Mouse (Mus musculus): ENCODE measurements around the gene Cd37. TPM values are rescaled to one million over a fixed set of nuclear protein-coding genes. Genes with fewer than 3 reads are reported as not detected.

The Cd37 gene
- polyA plus RNA-seq, 1 experiment: 243 TPM

DNA sequence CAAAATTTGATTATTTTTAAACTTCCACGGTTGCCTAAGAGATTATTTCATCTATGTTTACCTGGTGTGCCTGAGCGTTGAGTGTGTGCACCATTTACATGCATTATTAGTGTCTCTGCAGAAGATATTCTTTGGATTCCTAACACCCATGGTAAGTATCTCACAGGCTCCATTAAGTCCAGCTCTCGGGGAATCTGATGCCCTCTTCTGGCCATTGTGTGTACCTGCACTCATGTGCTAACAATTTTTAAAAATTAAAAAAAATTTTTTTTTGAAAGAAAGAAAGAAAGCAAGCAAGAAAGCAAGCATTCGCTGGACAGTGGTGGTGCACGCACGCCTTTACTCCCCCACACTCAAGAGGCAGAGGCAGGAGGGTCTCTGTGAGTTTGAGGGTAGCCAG, 30.7 kb downstream of the Cd37 start:
- TF ChIP-seq POLR2A (IDR thresholded peaks at IDR 0.05; ENCODE audit: borderline replicate concordance, low read depth, low read length): no peak
- TF ChIP-seq CTCF (IDR thresholded peaks at IDR 0.05; ENCODE audit: low read depth, low read length): no peak
- H3K27ac ChIP-seq (ENCODE audit: insufficient read depth, low read depth, low read length): no peak overlapping the region
- H3K4me1 ChIP-seq (ENCODE audit: control insufficient read depth, insufficient read depth, low read length): no peaks in the 10 kb centered on the region
- no peak overlapping the region for H3K4me3 ChIP-seq (ENCODE audit: insufficient read depth, low read length)

DNA sequence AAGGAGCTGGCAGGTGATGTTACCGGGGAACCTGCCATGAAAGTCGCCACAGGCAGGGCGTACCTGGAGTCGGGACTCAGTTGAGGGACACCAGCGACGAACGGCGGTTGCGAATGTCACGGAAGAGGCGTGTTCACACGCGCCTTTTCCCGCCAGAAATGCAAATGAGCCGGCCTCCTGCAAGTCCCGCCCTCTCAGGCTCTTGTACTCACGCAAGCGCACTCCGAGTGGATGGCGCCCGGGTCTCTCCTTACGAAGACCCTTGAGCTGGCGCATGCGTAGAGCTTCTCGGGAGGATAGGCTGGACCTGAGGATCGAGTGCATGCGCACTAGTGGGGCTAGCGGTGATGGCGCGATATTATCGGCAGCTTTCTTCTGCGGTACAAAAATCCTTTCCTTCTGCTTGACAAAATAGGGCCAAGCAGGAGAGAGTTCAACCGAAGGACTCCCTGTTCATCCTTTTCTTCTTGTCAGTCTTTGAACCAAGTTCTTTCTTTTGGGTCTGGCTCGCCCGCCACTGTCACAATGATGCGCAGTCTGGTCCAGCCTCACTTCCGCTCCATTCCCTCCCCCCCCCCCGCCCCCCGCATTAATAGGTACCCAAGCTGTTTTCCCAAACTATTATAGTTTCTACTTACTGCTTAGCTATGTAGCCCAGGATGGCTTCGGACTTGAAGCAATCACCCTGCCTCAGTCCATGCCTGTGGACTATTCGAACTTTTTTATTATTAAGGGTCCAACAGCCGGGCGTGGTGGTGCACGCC, 34.4 kb downstream of the Cd37 start, which contains the start of gene Ccdc155:
TSS of gene Ccdc155 (minus strand) at position 513 of the 764 bp plus-strand sequence.
- H3K4me1 ChIP-seq (ENCODE audit: control insufficient read depth, insufficient read depth, low read length): no peaks in the 10 kb centered on the region
- H3K27ac ChIP-seq (ENCODE audit: insufficient read depth, low read depth, low read length): no peak within 1 kb of the TSS
- peak within 1 kb of the TSS; percentile 54 for H3K4me3 ChIP-seq (ENCODE audit: insufficient read depth, low read length)
- TF ChIP-seq CTCF (IDR thresholded peaks at IDR 0.05; ENCODE audit: low read depth, low read length): no peak
- no peak for TF ChIP-seq POLR2A (IDR thresholded peaks at IDR 0.05; ENCODE audit: borderline replicate concordance, low read depth, low read length)

DNA sequence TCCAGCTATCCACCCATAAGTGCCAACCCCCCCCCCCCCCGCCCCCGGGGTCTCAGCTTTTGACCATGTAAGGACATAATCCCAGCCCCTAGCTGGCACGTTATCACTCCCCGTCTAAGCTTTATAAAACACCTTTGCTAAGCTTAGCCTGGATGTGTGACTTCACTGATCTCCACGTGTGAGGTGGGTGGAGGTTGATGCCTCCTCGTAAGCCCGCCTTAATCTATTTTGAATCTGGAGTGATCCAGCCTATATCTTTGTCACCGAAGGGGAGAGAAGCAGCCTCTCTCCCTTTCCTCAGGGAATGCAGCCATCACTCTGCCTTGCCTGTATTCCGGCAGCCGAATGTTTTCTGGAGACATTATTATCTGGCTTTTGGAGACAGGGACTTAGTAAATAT, 36.3 kb downstream of the Cd37 start:
- TF ChIP-seq POLR2A (IDR thresholded peaks at IDR 0.05; ENCODE audit: borderline replicate concordance, low read depth, low read length) (no peak), CTCF (IDR thresholded peaks at IDR 0.05; ENCODE audit: low read depth, low read length) (no peak)
- H3K4me1 ChIP-seq (ENCODE audit: control insufficient read depth, insufficient read depth, low read length): no peaks in the 10 kb centered on the region
- no peak overlapping the region for H3K27ac ChIP-seq (ENCODE audit: insufficient read depth, low read depth, low read length)
- H3K4me3 ChIP-seq (ENCODE audit: insufficient read depth, low read length): no peak overlapping the region

DNA sequence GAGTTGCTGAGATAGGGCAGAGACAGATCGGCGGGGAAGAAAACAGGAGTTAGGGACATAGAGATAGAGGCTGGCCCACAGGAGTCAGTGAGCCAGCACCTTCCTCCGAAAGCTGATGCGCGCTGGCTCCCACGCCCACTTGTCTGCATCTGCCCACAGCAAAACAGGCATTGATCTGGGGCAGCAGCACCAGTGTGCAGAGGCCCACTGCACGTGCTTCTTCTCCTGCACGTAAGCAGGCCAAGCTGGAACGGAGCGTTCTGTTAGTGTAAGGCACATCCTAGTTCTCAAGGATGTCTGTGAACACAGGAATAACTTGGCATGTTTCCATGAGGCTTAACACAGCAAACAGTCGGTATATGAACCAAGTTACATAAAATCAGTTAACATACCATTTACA, 40.0 kb downstream of the Cd37 start:
- Histone ChIP-seq H3K4me1 (ENCODE audit: control insufficient read depth, insufficient read depth, low read length) (no peaks in the 10 kb centered on the region), H3K4me3 (ENCODE audit: insufficient read depth, low read length) (no peak overlapping the region), H3K27ac (ENCODE audit: insufficient read depth, low read depth, low read length) (no peak overlapping the region)
- TF ChIP-seq CTCF (IDR thresholded peaks at IDR 0.05; ENCODE audit: low read depth, low read length) (no peak), POLR2A (IDR thresholded peaks at IDR 0.05; ENCODE audit: borderline replicate concordance, low read depth, low read length) (no peak)

DNA sequence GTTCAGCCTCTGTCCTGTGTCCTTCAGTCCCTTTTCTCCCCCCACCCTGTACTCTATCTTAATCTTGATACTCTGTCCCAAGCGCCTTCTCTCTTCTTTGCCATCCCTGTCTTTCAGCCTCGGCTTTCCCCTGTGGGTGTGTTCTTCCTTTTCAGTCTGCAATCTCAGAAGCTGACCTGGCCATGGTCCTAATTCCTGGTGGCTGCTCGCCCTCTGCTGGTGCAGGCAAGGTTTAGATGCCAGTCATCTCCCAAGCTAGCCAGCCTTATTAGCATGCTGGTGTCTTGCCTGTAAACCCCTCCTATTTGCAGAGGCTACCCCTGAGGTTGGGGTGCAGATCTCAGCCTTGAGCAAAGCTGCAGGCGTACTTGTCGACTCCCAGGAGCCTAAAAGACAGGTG, 40.5 kb downstream of the Cd37 start:
- Histone ChIP-seq H3K27ac (ENCODE audit: insufficient read depth, low read depth, low read length) (no peak overlapping the region), H3K4me1 (ENCODE audit: control insufficient read depth, insufficient read depth, low read length) (no peaks in the 10 kb centered on the region), H3K4me3 (ENCODE audit: insufficient read depth, low read length) (no peak overlapping the region)
- TF ChIP-seq CTCF (IDR thresholded peaks at IDR 0.05; ENCODE audit: low read depth, low read length) (peak; percentile 73), POLR2A (IDR thresholded peaks at IDR 0.05; ENCODE audit: borderline replicate concordance, low read depth, low read length) (no peak)

DNA sequence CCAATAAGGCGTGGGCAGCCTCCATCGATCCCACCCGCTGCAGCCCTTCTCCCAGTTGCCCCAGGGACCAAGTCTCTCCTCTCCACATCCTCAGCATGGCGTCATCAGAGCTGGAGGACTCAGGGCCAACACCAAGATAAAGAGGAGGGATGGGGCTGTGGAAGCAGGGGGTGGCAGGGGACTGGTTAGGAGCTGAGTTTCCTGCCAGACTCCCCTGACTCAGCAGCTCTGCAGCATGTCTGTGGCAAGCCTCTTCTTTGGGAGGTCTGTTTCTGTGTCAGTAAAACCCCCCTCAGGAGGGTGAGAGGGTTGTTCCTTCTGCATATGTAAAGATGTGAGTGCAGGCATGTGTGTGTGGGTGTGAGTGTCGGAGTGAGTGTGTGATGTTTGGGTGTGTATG, 41.9 kb downstream of the Cd37 start:
- TF ChIP-seq POLR2A (IDR thresholded peaks at IDR 0.05; ENCODE audit: borderline replicate concordance, low read depth, low read length) (no peak), CTCF (IDR thresholded peaks at IDR 0.05; ENCODE audit: low read depth, low read length) (no peak)
- Histone ChIP-seq H3K4me1 (ENCODE audit: control insufficient read depth, insufficient read depth, low read length) (no peaks in the 10 kb centered on the region), H3K27ac (ENCODE audit: insufficient read depth, low read depth, low read length) (no peak overlapping the region), H3K4me3 (ENCODE audit: insufficient read depth, low read length) (no peak overlapping the region)

DNA sequence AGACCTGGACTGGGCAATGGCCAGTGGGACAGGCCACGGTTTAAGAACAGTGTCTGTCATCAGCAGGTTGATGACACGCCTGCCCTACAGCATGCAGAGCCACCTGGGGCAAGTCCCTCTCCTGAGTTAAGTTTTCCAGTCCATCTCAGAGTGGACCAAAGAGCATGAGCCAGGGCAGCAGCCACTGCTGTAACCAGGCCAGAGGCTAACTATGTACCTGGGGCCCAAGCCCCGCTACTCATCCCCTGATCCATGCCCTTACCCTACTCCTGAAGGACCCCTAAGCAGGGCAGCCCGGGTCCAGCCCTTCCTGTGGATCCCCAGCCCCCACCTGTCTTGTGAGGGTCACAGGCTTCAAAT, 42.8 kb downstream of the Cd37 start:
- TF ChIP-seq CTCF (IDR thresholded peaks at IDR 0.05; ENCODE audit: low read depth, low read length) (no peak), POLR2A (IDR thresholded peaks at IDR 0.05; ENCODE audit: borderline replicate concordance, low read depth, low read length) (no peak)
- no peaks in the 10 kb centered on the region for H3K4me1 ChIP-seq (ENCODE audit: control insufficient read depth, insufficient read depth, low read length)
- H3K4me3 ChIP-seq (ENCODE audit: insufficient read depth, low read length): no peak overlapping the region
- no peak overlapping the region for H3K27ac ChIP-seq (ENCODE audit: insufficient read depth, low read depth, low read length)

DNA sequence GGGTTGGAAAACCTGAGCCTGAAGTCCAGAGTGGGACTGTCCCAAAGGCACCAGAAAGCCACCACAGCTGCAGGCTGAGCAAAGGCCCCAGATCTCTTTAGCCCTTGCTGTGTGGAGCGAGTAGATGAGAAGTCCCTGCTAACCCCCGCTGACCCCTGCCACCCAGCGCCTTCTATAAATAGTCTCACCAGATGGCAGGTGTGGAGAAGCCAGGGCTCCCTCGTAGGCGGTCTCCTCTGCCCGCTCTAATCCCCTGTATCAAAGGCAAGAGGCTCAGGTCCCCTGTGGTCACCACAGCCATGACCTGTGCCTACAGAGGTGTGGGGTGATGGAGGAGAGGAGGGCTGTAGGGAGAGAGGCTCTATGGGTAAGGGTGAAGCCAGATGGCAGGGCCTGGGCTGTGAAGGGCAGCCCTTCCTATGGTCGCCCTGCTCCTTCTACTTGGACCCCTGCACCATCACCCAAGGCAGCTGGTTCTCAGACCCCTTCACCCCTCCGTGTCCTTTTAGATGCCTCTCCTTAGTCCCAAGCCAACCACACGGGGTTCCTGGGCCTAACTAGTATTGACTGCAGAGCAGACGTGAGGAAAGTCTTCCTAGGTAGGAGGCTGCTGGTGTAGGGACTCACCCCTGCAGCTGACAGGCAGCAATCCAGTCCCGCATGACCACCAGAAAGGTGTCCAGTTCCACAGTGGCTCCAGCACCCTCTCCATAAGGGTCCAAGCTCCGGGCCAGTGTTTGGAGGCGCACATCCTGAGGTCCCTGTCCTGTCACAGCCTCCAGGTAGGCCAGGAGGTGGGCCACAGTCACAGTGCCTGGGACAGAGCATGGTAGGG, 43.4 kb downstream of the Cd37 start:
- TF ChIP-seq CTCF (IDR thresholded peaks at IDR 0.05; ENCODE audit: low read depth, low read length) (no peak), POLR2A (IDR thresholded peaks at IDR 0.05; ENCODE audit: borderline replicate concordance, low read depth, low read length) (no peak)
- Histone ChIP-seq H3K4me3 (ENCODE audit: insufficient read depth, low read length) (no peak overlapping the region), H3K4me1 (ENCODE audit: control insufficient read depth, insufficient read depth, low read length) (no peaks in the 10 kb centered on the region), H3K27ac (ENCODE audit: insufficient read depth, low read depth, low read length) (no peak overlapping the region)

DNA sequence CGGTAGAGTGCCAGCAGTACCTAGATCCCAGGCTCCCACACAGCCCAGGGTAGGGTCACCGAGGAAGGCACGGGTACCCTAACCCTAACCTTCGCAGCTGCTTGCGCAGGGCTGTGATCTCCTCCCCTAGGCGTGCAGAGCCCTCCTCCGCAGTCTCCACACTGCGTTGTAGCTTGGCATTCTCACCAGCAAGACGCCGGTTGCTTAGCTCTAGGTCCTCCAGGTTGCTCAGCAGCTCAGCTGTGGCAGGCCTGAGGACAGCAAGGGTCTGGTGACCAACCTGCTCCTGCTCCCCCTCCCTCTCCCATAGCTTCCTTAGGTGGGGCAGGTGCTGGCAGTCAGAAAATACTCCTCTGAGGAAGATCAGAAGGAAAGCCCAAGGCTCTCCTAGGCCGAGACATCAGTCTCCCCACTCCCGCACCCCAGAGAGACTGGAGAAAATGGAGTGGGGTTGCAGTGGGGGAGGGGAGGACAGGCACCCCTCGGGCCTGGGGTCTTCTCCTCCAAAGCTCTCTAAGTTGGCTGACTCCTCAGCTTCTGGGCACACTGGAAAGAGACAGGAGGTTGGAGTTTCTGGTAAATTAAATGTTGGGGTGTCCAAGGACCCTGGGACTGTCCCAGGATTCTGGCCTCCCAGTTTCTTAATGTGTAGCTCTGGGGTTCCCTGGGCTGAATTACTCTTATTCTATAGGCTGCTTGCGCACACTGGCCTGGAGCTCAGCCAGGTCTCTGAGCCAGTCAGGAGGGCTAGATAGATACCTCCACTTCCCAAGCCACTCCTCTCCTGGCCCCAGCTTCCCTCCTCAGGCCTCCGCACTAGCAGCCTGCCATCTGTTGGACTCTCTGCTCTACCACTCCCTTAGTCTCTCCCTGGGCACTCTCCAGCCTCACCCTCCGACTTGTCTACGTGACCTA, 44.8 kb downstream of the Cd37 start:
- TF ChIP-seq POLR2A (IDR thresholded peaks at IDR 0.05; ENCODE audit: borderline replicate concordance, low read depth, low read length) (no peak), CTCF (IDR thresholded peaks at IDR 0.05; ENCODE audit: low read depth, low read length) (no peak)
- Histone ChIP-seq H3K4me3 (ENCODE audit: insufficient read depth, low read length) (no peak overlapping the region), H3K27ac (ENCODE audit: insufficient read depth, low read depth, low read length) (no peak overlapping the region), H3K4me1 (ENCODE audit: control insufficient read depth, insufficient read depth, low read length) (no peaks in the 10 kb centered on the region)

Measured in bone marrow macrophage, adult 2 months (primary cell).